Mouse (Mus musculus) embryo, embryonic 10 days (tissue): ENCODE results near the gene Krtap5-5.
"Not testable (repeated sequence)": the region's sequence is repeated elsewhere in the genome, so short reads cannot be mapped to it uniquely, and the experiment has no call there.

Source experiments
- DNase-seq: peaks from one replicate; pipeline ENCODE4 v3.0.0-alpha.2; 2015; ENCODE audit warnings: low spot score

Gene Krtap5-5

GRCm38 (mm10) chr7:142229871-142230270 lies at the start of gene Krtap5-5:
TSS of gene Krtap5-5 (minus strand) at chr7:142229971.
- not testable (repeated sequence) for DNase-seq

GRCm38 (mm10) chr7:142279291-142279690 lies 49.5 kb upstream of the Krtap5-5 start:
- DNase-seq: not testable (repeated sequence)

GRCm38 (mm10) chr7:142278183-142278582 lies 48.4 kb upstream of the Krtap5-5 start:
- DNase-seq: peak; percentile 82

GRCm38 (mm10) chr7:142274263-142274662 lies 44.5 kb upstream of the Krtap5-5 start, which contains the start of gene Gm4559:
TSS of gene Gm4559 (minus strand) at chr7:142274363.
- DNase-seq: not testable (repeated sequence)

- DNase-seq: not testable (repeated sequence)
These were observed 28.5 kb upstream of the Krtap5-5 start, which contains the start of gene Gm2431 for GRCm38 (mm10) chr7:142258254-142258653. TSS of gene Gm2431 (minus strand) at chr7:142258354.

- peak; percentile 68 for DNase-seq
These were observed 25.7 kb upstream of the Krtap5-5 start for GRCm38 (mm10) chr7:142255517-142255916.

- DNase-seq: peak; percentile 67
These were observed 20.1 kb upstream of the Krtap5-5 start for GRCm38 (mm10) chr7:142249824-142250223.

- no peak for DNase-seq
These were observed 11.2 kb upstream of the Krtap5-5 start, which contains the start of gene Gm40460 for GRCm38 (mm10) chr7:142240978-142241377. TSS of gene Gm40460 (minus strand) at chr7:142241078.

- DNase-seq: no peak
These were observed 1.8 kb upstream of the Krtap5-5 start for GRCm38 (mm10) chr7:142231540-142231939.

- peak; percentile 11 for DNase-seq
These were observed 5.3 kb downstream of the Krtap5-5 start for GRCm38 (mm10) chr7:142224518-142224917.

- not testable (repeated sequence) for DNase-seq
These were observed 17.6 kb downstream of the Krtap5-5 start for GRCm38 (mm10) chr7:142212136-142212535.

GRCm38 (mm10) chr7:142211559-142211958 lies 18.2 kb downstream of the Krtap5-5 start, which contains the start of gene Gm7579:
TSS of gene Gm7579 (plus strand) at chr7:142211859.
- no peak for DNase-seq

- DNase-seq: not testable (repeated sequence)
These were observed 22.9 kb downstream of the Krtap5-5 start for GRCm38 (mm10) chr7:142206891-142207290.

GRCm38 (mm10) chr7:142205488-142205887 lies 24.3 kb downstream of the Krtap5-5 start:
- DNase-seq: no peak

- no peak for DNase-seq
These were observed 28.7 kb downstream of the Krtap5-5 start, which contains the start of gene Krtap5-3 for GRCm38 (mm10) chr7:142201064-142201463. TSS of gene Krtap5-3 (plus strand) at chr7:142201364.

GRCm38 (mm10) chr7:142198748-142199147 lies 31.0 kb downstream of the Krtap5-5 start:
- no peak for DNase-seq

GRCm38 (mm10) chr7:142190289-142190688 lies 39.5 kb downstream of the Krtap5-5 start, which contains the start of gene Gm10153:
TSS of gene Gm10153 (minus strand) at chr7:142190389.
- no peak for DNase-seq

- no peak for DNase-seq
These were observed 41.6 kb downstream of the Krtap5-5 start for GRCm38 (mm10) chr7:142188156-142188555.

GRCm38 (mm10) chr7:142181021-142181420 lies 48.8 kb downstream of the Krtap5-5 start:
- DNase-seq: no peak
